Mouse (Mus musculus) G1E (cell line): ENCODE measurements around the gene 2610507B11Rik.

Experiments
- CTCF ChIP-seq: IDR thresholded peaks from 2 replicates; pipeline ENCODE4 v1.5.1; 2012; ENCODE audit warnings: low read depth, low read length, inconsistent platforms, mixed read lengths
- GATA1 ChIP-seq: IDR thresholded peaks from 2 replicates; pipeline ENCODE4 v1.6.1; 2012; ENCODE audit warnings: borderline replicate concordance, low read length, inconsistent platforms, mixed read lengths
- GATA2 ChIP-seq: IDR thresholded peaks from 2 replicates; pipeline ENCODE4 v1.6.1; 2012; ENCODE audit warnings: low read depth, low read length, inconsistent platforms, borderline replicate concordance
- POLR2AphosphoS5 ChIP-seq: IDR thresholded peaks from 2 replicates; pipeline ENCODE4 v1.6.1; 2012; ENCODE audit warnings: low read depth, low read length, inconsistent platforms; ENCODE audit not compliant: insufficient replicate concordance
- TAL1 ChIP-seq: conservative IDR thresholded peaks from 2 replicates; pipeline ENCODE4 v1.6.1; 2012; ENCODE audit warnings: low read depth, low read length, inconsistent platforms, mixed read lengths

GRCm38 (mm10) chr11:78247012-78247348, 14.6 kb upstream of the 2610507B11Rik start:
- TF ChIP-seq CTCF (no peak), GATA1 (no peak), TAL1 (no peak), POLR2AphosphoS5 (no peak), GATA2 (no peak)
